In the genomic region with DNA sequence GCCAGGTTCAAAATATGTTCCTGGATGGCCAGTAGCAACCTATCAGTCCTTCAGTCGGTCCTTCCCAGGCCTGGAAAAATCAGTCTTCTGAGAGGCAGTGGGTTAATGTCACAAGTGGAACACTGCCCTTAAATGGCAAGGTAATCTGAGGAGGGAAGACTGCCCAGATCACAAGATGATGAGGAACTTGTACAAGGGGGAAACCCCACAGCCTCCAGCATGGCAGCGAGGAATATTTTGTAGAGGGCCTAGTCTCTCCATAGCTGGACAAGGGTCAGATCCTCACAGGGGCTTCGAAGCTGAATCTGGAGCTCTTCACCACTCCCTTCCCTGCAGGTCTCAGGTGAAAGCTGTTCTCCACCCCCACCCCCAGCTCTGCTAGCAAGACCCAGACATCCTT, we compare ENCODE assay signal across 1 mouse cellular context.
TF ChIP-seq lines count a peak whose summit lies in the region.

No protein-coding gene starts in this region.

TF ChIP-seq in CH12.LX, 34 proteins besides CTCF, POLR2A, EP300 and RAD21 (continued from another document):
- peak; percentile 47 for TF ChIP-seq IRF4 (IDR thresholded peaks at IDR 0.05; ENCODE audit: low read depth, low read length)
- no peak; the same call in 1 of the 2 replicates for TF ChIP-seq JUND (conservative IDR thresholded peaks at IDR 0.05; ENCODE audit: low read depth, low read length)
- no peak for TF ChIP-seq ELF1 (IDR thresholded peaks at IDR 0.05; ENCODE audit: low read depth, low read length)
- TF ChIP-seq CHD2 (IDR thresholded peaks at IDR 0.05; ENCODE audit: low read length) = peak; percentile 61; the same call in 1 of the 2 replicates
- no peak; the same call in 1 of the 2 replicates for TF ChIP-seq MYC (IDR thresholded peaks at IDR 0.05; ENCODE audit: low read depth, low read length)
- 0 out of 2 replicates have a peak, but pooled peaks have one; percentile 47 for TF ChIP-seq TBP (conservative IDR thresholded peaks at IDR 0.05; ENCODE audit: low read depth, low read length)
- TF ChIP-seq NRF1 (IDR thresholded peaks at IDR 0.05; ENCODE audit: low read depth, low read length) = 0 out of 2 replicates have a peak, but pooled peaks have one; percentile 12
- no peak for TF ChIP-seq CHD1 (IDR thresholded peaks at IDR 0.05; ENCODE audit: low read depth, low read length)
- TF ChIP-seq MAFK (IDR thresholded peaks at IDR 0.05; ENCODE audit: insufficient replicate concordance, low read length) = no peak
- 0 out of 2 replicates have a peak, but pooled peaks have one; percentile 25 for TF ChIP-seq ZMIZ1 (IDR thresholded peaks at IDR 0.05; ENCODE audit: low read depth, low read length)
- TF ChIP-seq USF1 (IDR thresholded peaks at IDR 0.05; ENCODE audit: low read depth, low read length) = no peak
- TF ChIP-seq USF2 (conservative IDR thresholded peaks at IDR 0.05; ENCODE audit: low read depth, low read length) = no peak
- TF ChIP-seq HCFC1 (IDR thresholded peaks at IDR 0.05; ENCODE audit: low read depth, low read length) = peak; percentile 39
- no peak for TF ChIP-seq UBTF (IDR thresholded peaks at IDR 0.05; ENCODE audit: low read depth, low read length)
- TF ChIP-seq NELFE (IDR thresholded peaks at IDR 0.05; ENCODE audit: low read depth, low read length) = no peak
- peak; percentile 66; the same call in 1 of the 2 replicates for TF ChIP-seq RCOR1 (conservative IDR thresholded peaks at IDR 0.05; ENCODE audit: low read depth, low read length)
- peak; percentile 63 for TF ChIP-seq SIN3A (IDR thresholded peaks at IDR 0.05; ENCODE audit: low read length)
- TF ChIP-seq SMC3 (IDR thresholded peaks at IDR 0.05; ENCODE audit: low read depth, low read length) = no peak
- peak; percentile 81 for TF ChIP-seq MAX (IDR thresholded peaks at IDR 0.05; ENCODE audit: low read length)
- TF ChIP-seq TCF12 (IDR thresholded peaks at IDR 0.05; ENCODE audit: low read depth, low read length) = peak; percentile 64
- no peak for TF ChIP-seq POLR2AphosphoS2 (IDR thresholded peaks at IDR 0.05; ENCODE audit: low read depth, low read length)
- TF ChIP-seq ZC3H11A (IDR thresholded peaks at IDR 0.05; ENCODE audit: low read depth, low read length) = no peak
- TF ChIP-seq BHLHE40 (IDR thresholded peaks at IDR 0.05; ENCODE audit: low read depth, low read length) = peak; percentile 57
- TF ChIP-seq GABPA (IDR thresholded peaks at IDR 0.05; ENCODE audit: insufficient replicate concordance, low read depth, low read length) = no peak
- TF ChIP-seq ZNF384 (IDR thresholded peaks at IDR 0.05; ENCODE audit: low read depth, low read length) = no peak
- no peak for TF ChIP-seq JUN (IDR thresholded peaks at IDR 0.05; ENCODE audit: insufficient read depth, low read depth, low read length)
- TF ChIP-seq MAZ (IDR thresholded peaks at IDR 0.05; ENCODE audit: low read depth, low read length) = peak; percentile 71; the same call in 1 of the 2 replicates
